Mouse (Mus musculus) CH12.LX (cell line): Measurements from ENCODE around the gene March10. TPM values are rescaled to one million over a fixed set of nuclear protein-coding genes. Genes with fewer than 3 reads are reported as not detected.

Source experiments
- DNase-seq: peaks from one replicate; pipeline ENCODE4 v3.0.0-alpha.2; 2013; ENCODE audit errors: extremely low read depth
- H3K27ac ChIP-seq: 2 replicates; pipeline ENCODE4 v1.5.1; 2012; ENCODE audit warnings: low read depth, mild to moderate bottlenecking, control low read depth, moderate library complexity; ENCODE audit not compliant: insufficient read depth
- H3K27me3 ChIP-seq: replicated peaks from 2 replicates; pipeline ENCODE3; 2012; ENCODE audit warnings: inconsistent platforms
- H3K36me3 ChIP-seq, 2 experiments: replicated peaks in 1 of 2; 2 replicates each; pipeline versions ENCODE3 to v1.6.1; 2012; ENCODE audit warnings: inconsistent platforms in 1 of 2, low read length in 1 of 2, mild to moderate bottlenecking in 1 of 2, mixed read lengths in 1 of 2, moderate library complexity in 1 of 2; ENCODE audit not compliant: control insufficient read depth in 1 of 2, insufficient read depth in 1 of 2
- H3K4me1 ChIP-seq, 2 experiments: 2 replicates each; pipeline ENCODE4 v1.6.1; 2012; ENCODE audit warnings: inconsistent platforms in 1 of 2, moderate library complexity in 1 of 2; ENCODE audit not compliant: insufficient read depth in 2 of 2, control insufficient read depth in 1 of 2
- H3K4me2 ChIP-seq: 2 replicates; pipeline ENCODE4 v1.6.1; 2012; ENCODE audit warnings: low read depth, mild to moderate bottlenecking, control low read depth; ENCODE audit not compliant: poor library complexity, insufficient read depth, severe bottlenecking
- H3K4me3 ChIP-seq, 3 experiments: fragments of 150-350 bp in 1 of 3; sonication (generic) in 1 of 3; replicated peaks in 1 of 3; 2 replicates each; pipeline versions ENCODE3 to v1.5.1; 2011 to 2012; ENCODE audit warnings: low read depth in 2 of 3, low read length in 2 of 3, mild to moderate bottlenecking in 2 of 3, moderate library complexity in 2 of 3, control low read depth in 1 of 3, improper control_type of control experiment in 1 of 3, inconsistent platforms in 1 of 3, mixed read lengths in 1 of 3; ENCODE audit not compliant: poor library complexity in 1 of 3
- H3K79me2 ChIP-seq: replicated peaks from 2 replicates; pipeline ENCODE4 v1.6.1; 2012; ENCODE audit warnings: mild to moderate bottlenecking, moderate library complexity; ENCODE audit not compliant: control insufficient read depth, poor library complexity, insufficient read depth, severe bottlenecking; ENCODE audit errors: extremely low read depth
- H3K9ac ChIP-seq: 2 replicates; pipeline ENCODE4 v1.6.1; 2012; ENCODE audit warnings: low read depth, mild to moderate bottlenecking, control low read depth, moderate library complexity; ENCODE audit not compliant: insufficient read depth
- H3K9me3 ChIP-seq: replicated peaks from 2 replicates; pipeline ENCODE3; 2012; ENCODE audit warnings: low read length, inconsistent platforms, mixed read lengths
- CHD2 ChIP-seq: IDR thresholded peaks from 2 replicates; pipeline ENCODE4 v1.6.1; 2011; ENCODE audit warnings: low read length, improper control_type of control experiment
- CTCF ChIP-seq, 2 experiments: IDR thresholded peaks in 1 of 2; conservative IDR thresholded peaks in 1 of 2; 2 replicates each; pipeline ENCODE4 v1.5.1; 2011 to 2012; ENCODE audit warnings: low read depth in 2 of 2, low read length in 2 of 2, improper control_type of control experiment in 1 of 2, inconsistent platforms in 1 of 2, mild to moderate bottlenecking in 1 of 2, moderate library complexity in 1 of 2
- ELF1 ChIP-seq: IDR thresholded peaks from 2 replicates; pipeline ENCODE4 v1.6.1; 2014; ENCODE audit warnings: low read depth, mild to moderate bottlenecking, inconsistent platforms, low read length, improper control_type of control experiment
- EP300 ChIP-seq: IDR thresholded peaks from 2 replicates; pipeline ENCODE4 v1.6.1; 2011; ENCODE audit warnings: low read length, improper control_type of control experiment
- GABPA ChIP-seq: IDR thresholded peaks from 2 replicates; pipeline ENCODE4 v1.6.1; 2012; ENCODE audit warnings: low read depth, low read length, improper control_type of control experiment, inconsistent platforms; ENCODE audit not compliant: insufficient replicate concordance
- HCFC1 ChIP-seq: IDR thresholded peaks from 2 replicates; pipeline ENCODE4 v1.6.1; 2012; ENCODE audit warnings: low read depth, mild to moderate bottlenecking, inconsistent platforms, low read length, improper control_type of control experiment
- JUN ChIP-seq: IDR thresholded peaks from 2 replicates; pipeline ENCODE4 v1.6.1; 2011; ENCODE audit warnings: low read depth, mild to moderate bottlenecking, low read length, improper control_type of control experiment, moderate library complexity; ENCODE audit not compliant: insufficient read depth
- JUND ChIP-seq: conservative IDR thresholded peaks from 2 replicates; pipeline ENCODE4 v1.6.1; 2011; ENCODE audit warnings: low read depth, low read length, improper control_type of control experiment
- KAT2A ChIP-seq: IDR thresholded peaks from 2 replicates; pipeline ENCODE4 v1.6.1; 2012; ENCODE audit warnings: low read length, improper control_type of control experiment, inconsistent platforms; ENCODE audit not compliant: insufficient replicate concordance
- MAFK ChIP-seq: IDR thresholded peaks from 2 replicates; pipeline ENCODE4 v1.6.1; 2011; ENCODE audit warnings: low read length, improper control_type of control experiment; ENCODE audit not compliant: insufficient replicate concordance
- MXI1 ChIP-seq: IDR thresholded peaks from 2 replicates; pipeline ENCODE4 v1.6.1; 2011; ENCODE audit warnings: mild to moderate bottlenecking, low read depth, low read length, improper control_type of control experiment
- NELFE ChIP-seq: IDR thresholded peaks from 2 replicates; pipeline ENCODE4 v1.6.1; 2011; ENCODE audit warnings: low read depth, low read length, improper control_type of control experiment
- NRF1 ChIP-seq: IDR thresholded peaks from 2 replicates; pipeline ENCODE4 v1.6.1; 2014; ENCODE audit warnings: low read depth, mild to moderate bottlenecking, inconsistent platforms, low read length, improper control_type of control experiment, moderate library complexity
- PAX5 ChIP-seq: IDR thresholded peaks from 2 replicates; pipeline ENCODE4 v1.6.1; 2012; ENCODE audit warnings: low read length, inconsistent platforms, mixed read lengths
- POLR2A ChIP-seq: IDR thresholded peaks from 2 replicates; pipeline ENCODE4 v1.6.1; 2011; ENCODE audit warnings: low read depth, mild to moderate bottlenecking, improper control_type of control experiment, low read length
- POLR2AphosphoS2 ChIP-seq: IDR thresholded peaks from 2 replicates; pipeline ENCODE4 v1.6.1; 2011; ENCODE audit warnings: low read depth, low read length, improper control_type of control experiment
- RAD21 ChIP-seq: IDR thresholded peaks from 2 replicates; pipeline ENCODE4 v1.6.1; 2011; ENCODE audit warnings: low read depth, mild to moderate bottlenecking, low read length, improper control_type of control experiment, moderate library complexity
- SMC3 ChIP-seq: IDR thresholded peaks from 2 replicates; pipeline ENCODE4 v1.6.1; 2011; ENCODE audit warnings: low read depth, low read length, improper control_type of control experiment
- TCF12 ChIP-seq: IDR thresholded peaks from 2 replicates; pipeline ENCODE4 v1.6.1; 2014; ENCODE audit warnings: low read depth, mild to moderate bottlenecking, inconsistent platforms, low read length, improper control_type of control experiment
- UBTF ChIP-seq: IDR thresholded peaks from 2 replicates; pipeline ENCODE4 v1.6.1; 2012; ENCODE audit warnings: low read depth, mild to moderate bottlenecking, inconsistent platforms, low read length, improper control_type of control experiment, moderate library complexity
- USF1 ChIP-seq: IDR thresholded peaks from 2 replicates; pipeline ENCODE4 v1.6.1; 2014; ENCODE audit warnings: low read depth, mild to moderate bottlenecking, inconsistent platforms, low read length, improper control_type of control experiment
- ZC3H11A ChIP-seq: IDR thresholded peaks from 2 replicates; pipeline ENCODE4 v1.6.1; 2012; ENCODE audit warnings: low read depth, mild to moderate bottlenecking, inconsistent platforms, low read length, improper control_type of control experiment
- ZKSCAN1 ChIP-seq: IDR thresholded peaks from 2 replicates; pipeline ENCODE4 v1.6.1; 2012; ENCODE audit warnings: low read depth, inconsistent platforms, low read length, improper control_type of control experiment, borderline replicate concordance
- dilution Hi-C: fragments of 300-500 bp; cut with MboI; formaldehyde crosslinking; loops from 2 replicates; pipeline ENCODE4 v1.14.3; 2020; ENCODE audit warnings: low sequenced_read_pairs; ENCODE audit not compliant: extremely low pct_unique_long_range_greater_than_20kb, extremely low pct_ligation_motif_present
- in situ Hi-C: fragments of 300-500 bp; cut with MboI; formaldehyde crosslinking; loops from 3 replicates; pipeline ENCODE4 v1.14.3; 2019; ENCODE audit warnings: low sequenced_read_pairs, low pct_ligation_motif_present, low pct_unique_long_range_greater_than_20kb, mixed read lengths
- polyA plus RNA-seq: library from polyadenylated mRNA; unstranded; fragments of >175 nt; gene quantifications from 2 replicates; pipeline ENCODE4 v1.2.1, GENCODE M21; 2012; ENCODE audit warnings: low read depth; ENCODE audit not compliant: insufficient read length
- total RNA-seq, 2 experiments: library from RNA; depleted of rRNA; stranded (reverse); fragments of 300-350 nt in 1 of 2; fragments of >200 nt in 1 of 2; gene quantifications; 2 replicates each; pipeline ENCODE4 v1.2.3; 2012 to 2014

The March10 gene
- total and polyA plus RNA-seq, 3 experiments: not detected

GRCm38 (mm10) chr11:105312972-105313632 lies 143.4 kb downstream of the March10 start:
- dilution Hi-C loops (no loop called here), in situ Hi-C loops (no loop called here)
- Histone ChIP-seq H3K9ac (no peak overlapping the region), H3K9me3 (no peaks in the 10 kb centered on the region), H3K36me3 (no peaks in the 10 kb centered on the region), H3K27me3 (no peaks in the 10 kb centered on the region), H3K4me1 (peaks cover 0 to 3% of the 10 kb centered on the region in 2 experiments; a peak in 1 of 4 replicates), H3K4me3 (no peak overlapping the region), H3K4me2 (no peak overlapping the region), H3K79me2 (no peaks in the 10 kb centered on the region), H3K27ac (no peak overlapping the region)
- no peak for TF ChIP-seq RAD21
- no peak for TF ChIP-seq NELFE
- TF ChIP-seq JUND: no peak
- TF ChIP-seq UBTF: no peak
- TF ChIP-seq EP300: no peak
- TF ChIP-seq ELF1: no peak
- no peak for TF ChIP-seq MXI1
- no peak for TF ChIP-seq TCF12
- no peak for TF ChIP-seq ZKSCAN1
- no peak for TF ChIP-seq JUN
- TF ChIP-seq HCFC1: no peak
- no peak for TF ChIP-seq SMC3
- TF ChIP-seq MAFK: no peak
- TF ChIP-seq CHD2: no peak
- no peak for TF ChIP-seq POLR2AphosphoS2
- TF ChIP-seq CTCF (conservative IDR thresholded peaks at IDR 0.05 in 1 of 2, IDR thresholded peaks at IDR 0.05 in 1 of 2; ENCODE audit: low read depth in 2 of 2, low read length in 2 of 2): no peak
- TF ChIP-seq ZC3H11A: no peak
- TF ChIP-seq GABPA: no peak
- no peak for TF ChIP-seq KAT2A
- TF ChIP-seq PAX5: no peak
- DNase-seq: no peak

- DNase-seq: no peak
- H3K36me3 ChIP-seq: no peaks in the 10 kb centered on the region
- no peaks in the 10 kb centered on the region for H3K9me3 ChIP-seq
- no peak overlapping the region for H3K27ac ChIP-seq
- in situ Hi-C loops: no loop called here
- H3K27me3 ChIP-seq: no peaks in the 10 kb centered on the region
- no peak for TF ChIP-seq JUN
- TF ChIP-seq USF1: no peak
- no peak for TF ChIP-seq TCF12
- no peak for TF ChIP-seq ZKSCAN1
- TF ChIP-seq POLR2A: no peak
- no peak for TF ChIP-seq NRF1
- TF ChIP-seq RAD21: no peak
- no peak for TF ChIP-seq KAT2A
- H3K4me2 ChIP-seq: no peak overlapping the region
- no peak overlapping the region for H3K4me3 ChIP-seq
- dilution Hi-C loops: no loop called here
- H3K9ac ChIP-seq: no peak overlapping the region
- no peaks in the 10 kb centered on the region for H3K79me2 ChIP-seq
- H3K4me1 ChIP-seq: peaks cover 0 to 3% of the 10 kb centered on the region in 2 experiments; a peak in 1 of 4 replicates
These were observed 144.1 kb downstream of the March10 start for GRCm38 (mm10) chr11:105312311-105312942.
